Mouse (Mus musculus) kidney, adult 2 months (tissue): Measurements from ENCODE around the gene Gsto2.

ENCODE experiments used
- CTCF ChIP-seq: fragments of 200-500 bp; conservative IDR thresholded peaks from 2 replicates; pipeline ENCODE4 v1.5.1; 2011; ENCODE audit warnings: low read depth, mild to moderate bottlenecking, control low read depth, low read length, moderate library complexity, mixed read lengths; ENCODE audit not compliant: insufficient read depth, insufficient read length
- POLR2A ChIP-seq: fragments of 200-500 bp; IDR thresholded peaks from one replicate; pipeline ENCODE4 v1.6.1; 2011; ENCODE audit warnings: low read depth, low read length, control low read depth

DNA sequence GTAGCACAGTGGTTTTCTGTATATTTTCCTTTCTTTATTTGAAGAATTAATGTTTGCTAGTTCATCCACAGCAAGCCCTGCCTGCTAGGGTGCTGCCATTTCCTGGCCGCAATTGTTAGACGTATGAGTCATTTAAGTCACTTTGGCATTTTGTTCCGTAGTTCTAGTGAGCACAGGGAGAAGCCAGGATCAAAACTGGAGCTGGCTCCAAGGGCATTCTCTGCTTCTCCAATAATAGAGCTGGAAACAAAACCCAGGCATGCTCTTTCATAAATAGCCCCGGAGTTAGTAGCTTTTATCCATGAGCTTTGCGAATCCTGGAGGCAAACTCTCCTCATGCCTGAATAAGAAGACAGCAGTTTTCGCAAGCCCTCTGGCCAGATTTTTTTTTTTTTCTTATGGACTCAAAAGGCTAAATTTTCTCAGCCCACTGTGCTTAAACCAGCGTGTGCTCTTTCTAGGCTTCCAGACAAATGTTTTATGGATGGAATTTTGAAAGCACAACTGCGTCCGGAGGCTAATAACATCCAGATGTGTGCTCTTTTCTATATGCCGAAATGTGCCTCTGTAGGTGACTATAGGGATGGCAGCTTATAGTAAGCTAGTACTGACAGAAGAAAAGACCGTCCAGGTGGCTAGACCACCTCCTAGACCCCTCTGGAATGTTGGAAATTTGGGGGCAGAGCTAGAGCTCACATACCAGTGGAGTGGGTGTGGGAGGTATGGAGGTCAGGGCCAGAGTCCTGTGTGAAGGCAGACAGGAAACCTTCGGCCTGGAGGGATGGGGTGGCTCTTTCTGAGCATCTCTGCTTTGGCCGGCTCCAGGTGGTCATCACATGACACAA is 11.2 kb upstream of the Gsto2 start:
- TF ChIP-seq CTCF (no peak), POLR2A (no peak)
